26 mouse cellular contexts compared by ENCODE assay signal in the genomic region with DNA sequence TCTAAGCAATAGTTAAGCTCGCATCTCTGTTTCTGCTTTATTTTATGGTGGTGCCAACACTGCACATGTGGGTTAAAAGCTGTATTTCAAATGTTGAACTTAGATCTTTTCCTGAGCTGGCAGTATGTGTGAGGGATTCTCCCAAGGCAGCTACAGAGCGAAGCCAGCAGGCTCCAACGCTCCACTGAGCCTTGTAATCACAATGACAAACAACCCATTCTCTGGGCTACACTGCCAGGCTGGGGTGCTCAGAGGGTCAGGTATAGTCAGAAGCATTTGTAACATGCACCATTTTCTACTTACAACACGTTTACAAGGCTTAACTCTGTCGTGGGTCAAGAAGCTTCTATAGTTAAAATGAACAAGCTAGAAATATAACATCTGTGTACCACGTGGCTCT.
DNase-seq lines count a peak whose midpoint lies in the region; ATAC-seq lines count a peak whose summit lies in the region.
"Had no signal": no experiment of that assay in that cellular context is flagged by ENCODE, and none has a peak within 500 bp of the region (broad histone marks: within the 10 kb centered on the region; RNA-seq: fewer than 3 reads in every experiment).

No protein-coding gene starts in this region.

- H3K9me3 ChIP-seq in heart, embryonic 13.5 days: no peaks in the 10 kb centered on the region
- no peaks in the 10 kb centered on the region for H3K9me3 ChIP-seq in heart, embryonic 11.5 days (replicated peaks; ENCODE audit: control insufficient read depth, low read length)
- no peaks in the 10 kb centered on the region for H3K9me3 ChIP-seq in kidney, embryonic 14.5 days (ENCODE audit: control insufficient read depth, low read length)
- H3K9me3 ChIP-seq: embryonic facial prominence, embryonic 13.5 days; forebrain, embryonic 12.5 days; hindbrain, embryonic 15.5 days; midbrain, embryonic 12.5 days; neural tube, embryonic 12.5 days had no signal

- DNase-seq in kidney, postnatal 36 days: no peak
- DNase-seq in 3T3-L1 (ENCODE audit: low read depth, low spot score): peak; percentile 5
- DNase-seq in forelimb bud, embryonic 11.5 days (ENCODE audit: low read depth, low spot score): peak; percentile 12
- no peak for DNase-seq in left cerebral cortex, postnatal 10 days (ENCODE audit: extremely low spot score in 1 of 2, low spot score in 2 of 2)
- DNase-seq: adrenal gland, postnatal 25 days; B cell, adult 2 months; cerebellum, adult 8-10 months; cerebellum, postnatal 25 days; forebrain, postnatal 0 days; gastrocnemius, postnatal 10 days; kidney, adult 2 months; layer of hippocampus, postnatal 36 days; lung, postnatal 36 days; right cerebral cortex, adult 18-20 months; spleen, adult 18-20 months; thymus, postnatal 14 days had no signal

- H3K4me3 ChIP-seq in heart, embryonic 13.5 days: no peak overlapping the region
- no peak overlapping the region for H3K4me3 ChIP-seq in heart, embryonic 11.5 days (ENCODE audit: low read depth, low read length)
- no peak overlapping the region for H3K4me3 ChIP-seq in kidney, embryonic 14.5 days (ENCODE audit: low read length)
- H3K4me3 ChIP-seq: embryonic facial prominence, embryonic 13.5 days; forebrain, embryonic 12.5 days; hindbrain, embryonic 15.5 days; midbrain, embryonic 12.5 days; myocyte; neural tube, embryonic 12.5 days had no signal

- intact Hi-C loops in left cerebral cortex, postnatal 10 days (cut with DNase I): loop anchor here (10.0 kb wide), 1 partner anchor 538 kb away; no protein-coding TSS in a partner anchor

- no peaks in the 10 kb centered on the region for H3K36me3 ChIP-seq in heart, embryonic 13.5 days
- no peaks in the 10 kb centered on the region for H3K36me3 ChIP-seq in heart, embryonic 11.5 days (ENCODE audit: control insufficient read depth, insufficient read depth, low read length)
- H3K36me3 ChIP-seq in kidney, embryonic 14.5 days (ENCODE audit: control insufficient read depth, insufficient read depth, low read length): no peaks in the 10 kb centered on the region
- H3K36me3 ChIP-seq: embryonic facial prominence, embryonic 13.5 days; forebrain, embryonic 12.5 days; hindbrain, embryonic 15.5 days; midbrain, embryonic 12.5 days; neural tube, embryonic 12.5 days had no signal

- no peaks in the 10 kb centered on the region for H3K27me3 ChIP-seq in heart, embryonic 13.5 days (replicated peaks)
- no peaks in the 10 kb centered on the region for H3K27me3 ChIP-seq in heart, embryonic 11.5 days (ENCODE audit: control insufficient read depth, insufficient read depth, low read length)
- H3K27me3 ChIP-seq in kidney, embryonic 14.5 days (ENCODE audit: control insufficient read depth, insufficient read depth, low read length): no peaks in the 10 kb centered on the region
- H3K27me3 ChIP-seq: embryonic facial prominence, embryonic 13.5 days; forebrain, embryonic 12.5 days; hindbrain, embryonic 15.5 days; midbrain, embryonic 12.5 days; neural tube, embryonic 12.5 days had no signal

- peak overlapping the region; percentile 54 for H3K27ac ChIP-seq in heart, embryonic 13.5 days (replicated peaks)
- H3K27ac ChIP-seq in heart, embryonic 11.5 days (ENCODE audit: low read depth, low read length): no peak overlapping the region
- no peak overlapping the region for H3K27ac ChIP-seq in kidney, embryonic 14.5 days (ENCODE audit: low read depth, low read length)
- H3K27ac ChIP-seq: embryonic facial prominence, embryonic 13.5 days; forebrain, embryonic 12.5 days; hindbrain, embryonic 15.5 days; midbrain, embryonic 12.5 days; neural tube, embryonic 12.5 days had no signal

- H3K4me1 ChIP-seq in heart, embryonic 13.5 days: peaks cover 10% of the 10 kb centered on the region
- H3K4me1 ChIP-seq in heart, embryonic 11.5 days (ENCODE audit: control insufficient read depth, insufficient read depth, low read length): no peaks in the 10 kb centered on the region
- no peaks in the 10 kb centered on the region for H3K4me1 ChIP-seq in kidney, embryonic 14.5 days (ENCODE audit: control insufficient read depth, insufficient read depth, low read length)
- H3K4me1 ChIP-seq: forebrain, embryonic 12.5 days; hindbrain, embryonic 15.5 days; midbrain, embryonic 12.5 days; neural tube, embryonic 12.5 days had no signal

- WGBS in heart, embryonic 13.5 days: 38% methylated on average over 6 of the region's 6 CpGs
- WGBS in heart, embryonic 11.5 days (ENCODE audit: insufficient replicate concordance): 53% methylated on average over 6 of the region's 6 CpGs
- 22% methylated on average over 6 of the region's 6 CpGs for WGBS in kidney, embryonic 14.5 days

- 0 out of 2 replicates have a peak overlapping the region, but pooled peaks have one; percentile 22 for H3K4me2 ChIP-seq in heart, embryonic 13.5 days
- no peak overlapping the region for H3K4me2 ChIP-seq in heart, embryonic 11.5 days
- H3K4me2 ChIP-seq in kidney, embryonic 14.5 days (replicated peaks; ENCODE audit: low read depth, low read length): no peak overlapping the region
- H3K4me2 ChIP-seq: embryonic facial prominence, embryonic 13.5 days; forebrain, embryonic 12.5 days; hindbrain, embryonic 15.5 days; liver, embryonic 11.5 days; midbrain, embryonic 12.5 days; neural tube, embryonic 12.5 days had no signal

- ATAC-seq in heart, embryonic 13.5 days (ENCODE audit: extremely low read depth, insufficient number of reproducible peaks, low FRiP score, low TSS enrichment): no peak
- ATAC-seq in heart, embryonic 11.5 days (replicated peaks; ENCODE audit: insufficient number of reproducible peaks, low FRiP score, low TSS enrichment): no peak
- ATAC-seq in kidney, embryonic 14.5 days (ENCODE audit: low FRiP score, low TSS enrichment): peak; percentile 51; the same call in 1 of the 2 replicates
- ATAC-seq: forebrain, postnatal 0 days had no signal

- H3K9ac ChIP-seq in heart, embryonic 13.5 days: no peak overlapping the region
- no peak overlapping the region for H3K9ac ChIP-seq in heart, embryonic 11.5 days (ENCODE audit: low read depth, low read length)
- H3K9ac ChIP-seq in kidney, embryonic 14.5 days (ENCODE audit: low read depth, low read length): no peak overlapping the region
- H3K9ac ChIP-seq: embryonic facial prominence, embryonic 13.5 days; forebrain, embryonic 12.5 days; forebrain, postnatal 0 days; hindbrain, embryonic 15.5 days; midbrain, embryonic 12.5 days; neural tube, embryonic 12.5 days had no signal

Comparison
In these comparisons a context has a peak if more than half of its experiments do, and no peak if none do; other contexts are left out.
1. DNase-seq: peak in 3T3-L1 (single experiment) and forelimb bud, embryonic 11.5 days (single experiment); none in kidney, postnatal 36 days (0 of 2) and left cerebral cortex, postnatal 10 days (0 of 2).